Mouse (Mus musculus): ENCODE measurements at regions not wholly inside any gene's neighbourhood (a gene's known extent, or its start where the extent isn't known, plus 50 kb on each side); places are given as distances from the start of the nearest gene placed in this dataset.

DNA sequence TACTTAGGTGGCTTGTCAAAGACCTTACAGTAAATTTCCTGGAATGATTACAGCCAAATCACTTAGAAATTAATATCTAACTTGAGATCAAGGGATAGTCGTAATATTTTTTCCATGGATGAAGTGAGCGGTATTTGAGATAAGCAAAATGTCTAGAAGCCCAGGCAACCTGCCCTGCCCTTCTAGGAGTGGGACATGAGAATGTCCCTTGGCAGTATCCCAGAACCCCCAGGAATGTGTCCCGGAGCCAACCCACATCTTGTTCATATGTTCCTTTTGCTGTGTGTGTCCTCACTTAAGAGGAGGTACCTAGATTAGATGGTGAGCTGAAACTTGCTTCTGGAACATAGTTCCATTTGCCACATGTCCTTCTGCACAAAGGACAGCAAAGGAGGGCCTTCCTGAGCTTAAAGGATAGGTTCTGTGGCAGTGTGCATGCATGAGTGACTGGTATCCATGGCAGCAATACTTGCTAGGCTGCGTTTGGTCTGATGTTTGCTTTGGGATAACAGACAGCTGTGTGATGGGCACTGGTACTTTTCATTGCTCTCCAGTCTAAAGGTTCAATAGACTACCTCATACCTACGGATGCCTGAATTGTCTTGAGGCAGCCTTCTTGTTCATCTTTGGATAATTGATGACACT is 231.0 kb upstream of the Krr1 start:
- DNase-seq (ENCODE audit: low spot score in 2 of 2) = no peak

DNA sequence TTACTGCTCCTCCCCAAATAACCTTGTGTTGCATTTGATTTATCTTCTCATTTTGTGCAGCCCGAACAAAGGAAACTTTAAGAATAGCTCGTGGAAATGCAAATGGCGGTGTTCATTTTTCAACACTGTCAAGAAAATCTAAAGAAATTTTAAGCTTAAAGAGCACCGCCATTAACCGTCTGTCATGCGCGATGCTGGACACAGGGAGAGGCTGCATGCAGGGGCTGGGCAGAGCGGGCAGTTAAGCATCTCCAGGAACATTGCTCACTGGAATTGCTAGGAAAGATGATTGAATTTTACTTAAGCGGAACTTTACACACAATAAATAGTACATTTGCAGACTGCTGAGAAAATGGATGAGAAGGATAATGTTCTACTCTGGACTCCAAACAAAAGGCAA is 229.2 kb upstream of the Krr1 start:
- no peak for DNase-seq (ENCODE audit: low spot score in 2 of 2)

DNA sequence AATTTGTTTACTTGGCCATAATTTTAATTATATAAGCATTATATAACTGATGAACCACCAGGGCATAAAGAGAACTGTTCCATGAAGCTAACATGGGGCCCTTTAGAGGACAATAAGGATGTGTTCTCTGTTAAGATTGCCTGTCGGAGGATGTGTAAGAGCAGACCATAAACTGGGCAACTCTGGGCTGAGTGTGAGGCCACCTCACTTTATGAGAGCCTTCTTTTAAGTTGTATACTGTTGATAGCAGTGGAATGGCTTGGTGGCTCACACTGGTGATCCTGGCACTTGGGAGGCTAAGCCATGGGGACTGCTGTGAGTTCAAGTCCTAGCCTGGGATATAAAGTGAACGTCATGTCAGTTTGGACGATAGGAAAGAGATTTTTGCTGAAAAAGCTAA is 227.3 kb upstream of the Krr1 start:
- DNase-seq (ENCODE audit: low spot score in 2 of 2) = no peak

DNA sequence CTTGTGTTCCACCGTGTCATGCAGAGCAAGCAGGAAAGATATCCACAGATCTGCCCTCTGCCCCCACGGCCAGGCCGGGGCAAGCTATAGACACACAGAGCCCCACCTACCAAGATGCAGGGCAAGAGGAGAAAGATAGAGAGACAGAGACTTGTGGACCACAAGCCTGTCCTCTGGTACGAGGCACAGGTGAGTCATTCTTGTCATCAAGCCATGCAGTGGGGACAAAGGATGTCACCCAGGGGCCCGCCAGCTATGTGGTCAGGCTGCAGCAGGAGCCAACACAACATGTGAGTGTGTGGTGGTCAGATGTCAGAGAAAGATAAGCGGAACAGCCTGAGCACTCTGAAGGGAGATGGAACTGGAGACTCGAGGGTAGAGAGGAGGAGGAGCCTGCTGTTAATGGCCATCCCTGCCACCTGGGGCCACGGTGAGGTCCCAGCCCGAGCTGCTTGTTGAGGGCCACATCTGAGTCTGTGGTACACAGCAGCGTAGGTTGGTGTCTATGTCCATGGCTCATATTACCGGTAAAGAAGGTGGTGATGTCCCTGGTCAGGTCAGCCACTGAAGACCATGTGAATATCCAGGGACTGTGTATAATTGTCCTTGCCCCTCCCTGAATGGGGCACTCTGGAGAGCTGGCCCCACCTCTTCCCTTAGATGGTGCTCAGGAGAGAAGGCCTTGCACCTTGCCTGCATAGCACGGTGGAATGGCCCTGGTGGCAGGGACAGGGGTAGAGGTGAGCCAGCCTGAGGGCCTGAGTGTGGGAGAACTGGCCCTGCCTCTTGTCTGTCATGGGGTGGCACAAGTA is 226.2 kb upstream of the Krr1 start:
- DNase-seq (ENCODE audit: low spot score in 2 of 2) = no peak

DNA sequence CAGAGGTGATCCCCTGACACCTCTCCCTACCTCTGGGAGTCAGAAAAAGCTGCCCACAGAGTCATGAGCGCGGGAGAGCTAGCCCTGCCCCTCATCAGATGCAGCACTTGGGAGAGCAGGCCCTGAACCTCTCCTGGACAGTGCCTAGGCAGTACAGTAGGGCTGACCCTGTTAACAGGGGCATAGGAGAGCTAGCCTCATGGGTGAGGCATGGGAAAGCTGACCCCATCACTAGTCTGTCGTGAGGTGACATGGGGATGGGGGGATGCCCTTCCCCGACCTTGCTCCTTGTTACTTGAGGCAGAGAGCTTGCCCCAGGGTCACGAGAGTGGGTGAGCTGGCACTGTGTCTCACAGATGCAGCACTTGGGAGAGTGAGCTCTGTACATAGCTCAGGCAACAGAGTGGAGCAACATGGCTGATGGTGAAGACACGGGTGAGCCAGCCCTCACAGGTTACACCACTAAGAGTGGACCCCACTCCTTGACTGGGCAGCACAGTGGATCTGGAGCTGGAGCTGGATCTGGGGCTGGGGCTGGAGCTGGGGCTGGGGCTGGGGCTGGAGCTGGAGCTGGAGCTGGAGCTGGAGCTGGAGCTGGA is 225.5 kb upstream of the Krr1 start:
- DNase-seq (ENCODE audit: low spot score in 2 of 2) = no peak

DNA sequence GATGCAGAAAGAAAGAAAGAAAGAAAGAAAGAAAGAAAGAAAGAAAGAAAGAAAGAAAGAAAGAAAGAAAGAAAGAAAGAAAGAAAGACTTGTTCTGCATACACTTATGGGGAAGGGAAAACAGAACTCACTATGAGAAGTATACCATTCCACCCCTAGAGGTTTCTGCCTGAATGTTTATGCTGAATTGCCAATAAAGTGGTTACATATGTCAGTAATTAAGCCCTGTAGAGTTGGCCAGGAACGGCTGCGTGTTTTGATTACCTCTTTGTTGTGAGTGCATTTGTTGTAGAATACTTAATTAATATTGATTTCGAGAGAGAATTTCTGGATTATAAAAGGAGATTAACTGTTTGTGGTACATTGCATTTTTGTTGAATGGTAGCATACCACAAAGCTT is 224.0 kb upstream of the Krr1 start:
- DNase-seq (ENCODE audit: low spot score in 2 of 2) = no peak

DNA sequence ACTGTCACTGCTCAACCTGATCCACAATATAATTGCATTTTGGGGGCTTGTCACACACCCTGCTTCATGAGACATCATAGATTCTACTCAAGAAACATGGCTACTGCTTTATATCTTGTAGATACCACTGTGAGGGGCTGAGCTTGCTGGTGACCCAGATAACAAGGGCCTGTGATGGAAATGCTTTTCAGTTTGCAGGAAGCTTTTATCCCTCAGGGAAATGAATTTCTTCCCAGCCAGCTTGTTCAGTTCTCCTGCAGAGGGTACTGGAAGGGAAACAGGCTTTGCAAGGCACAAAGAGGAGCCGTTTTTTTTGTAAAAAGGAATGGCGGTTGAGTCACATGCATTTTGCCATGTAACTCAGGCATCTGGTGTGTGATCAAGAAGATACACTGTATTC is 218.8 kb upstream of the Krr1 start:
- no peak for DNase-seq (ENCODE audit: low spot score in 2 of 2)

DNA sequence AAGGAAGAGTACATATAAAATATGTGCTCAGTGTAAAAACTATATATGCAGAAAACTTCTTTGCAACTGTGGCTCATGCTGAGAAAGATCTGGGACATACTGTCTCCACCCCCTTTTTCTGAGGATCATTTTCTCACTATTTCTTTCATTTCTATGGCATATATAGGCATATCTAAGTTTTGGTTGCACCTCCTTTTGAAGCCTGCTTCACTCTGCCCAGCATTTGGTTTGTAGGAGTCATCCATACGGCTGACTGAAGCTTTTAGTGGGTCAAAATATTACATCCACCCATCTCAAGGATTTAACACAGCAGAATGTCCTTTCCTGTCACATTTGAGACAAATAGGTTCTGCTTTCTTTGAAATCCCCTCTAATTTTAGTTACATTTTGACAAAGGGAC is 216.5 kb upstream of the Krr1 start:
- DNase-seq (ENCODE audit: low spot score in 2 of 2) = no peak

DNA sequence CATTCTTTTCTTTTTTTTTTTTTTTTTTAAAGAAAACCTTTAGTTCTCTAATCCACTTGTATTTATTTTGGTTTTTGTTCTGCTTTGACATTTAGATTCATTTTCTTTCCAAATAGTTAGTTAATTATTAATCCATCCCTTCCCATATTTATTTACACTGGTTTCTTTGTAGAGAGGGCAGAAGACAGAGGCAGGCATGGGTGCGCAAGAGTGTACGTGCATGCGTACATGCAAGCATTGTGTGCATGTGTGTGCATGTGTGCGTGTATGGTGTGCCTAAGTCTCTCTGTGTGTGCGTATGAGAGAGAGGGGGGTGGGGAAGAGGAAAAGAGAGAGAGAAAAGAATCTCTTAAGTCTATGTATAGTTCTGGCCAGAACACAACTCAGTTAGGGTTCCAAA is 215.9 kb upstream of the Krr1 start:
- no peak for DNase-seq (ENCODE audit: low spot score in 2 of 2)

DNA sequence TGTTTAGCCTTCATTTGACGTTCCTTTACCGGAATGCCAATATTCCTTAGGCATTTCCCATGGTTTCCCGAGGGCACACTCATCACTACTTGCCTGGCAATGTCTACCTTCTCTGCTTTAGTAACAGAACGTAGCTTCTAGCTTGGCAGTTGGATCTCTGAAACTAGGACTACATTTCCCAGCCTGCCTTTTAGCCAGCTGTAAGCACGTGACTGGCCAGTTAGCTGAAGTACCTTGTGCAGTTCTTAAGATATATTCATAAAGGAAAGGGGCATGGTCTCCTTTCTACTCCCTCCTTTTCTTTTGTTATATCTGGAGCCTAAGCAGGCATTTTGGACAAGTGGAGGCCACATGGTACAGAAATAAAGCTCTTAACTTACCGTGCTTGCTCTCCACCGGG is 214.8 kb upstream of the Krr1 start:
- DNase-seq (ENCODE audit: low spot score in 2 of 2) = no peak

DNA sequence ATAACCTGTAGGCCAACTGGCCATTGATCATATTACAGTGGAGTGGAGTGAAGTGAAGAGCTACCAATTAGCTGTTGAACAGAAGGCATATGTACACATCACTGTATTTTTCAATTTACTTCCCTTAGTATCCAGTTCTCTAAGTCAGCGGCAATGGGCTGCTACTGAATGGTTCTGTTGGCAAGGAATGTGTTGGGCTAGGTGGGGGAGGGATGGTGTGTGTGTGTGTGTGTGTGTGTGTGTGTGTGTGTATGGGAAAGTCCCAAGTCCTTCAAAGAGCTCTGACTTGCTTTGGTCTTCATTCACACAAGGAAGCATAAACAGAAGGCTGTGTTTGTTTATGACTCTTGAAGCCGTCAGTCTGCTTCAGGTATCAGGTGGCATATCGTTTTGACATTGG is 213.0 kb upstream of the Krr1 start:
- no peak for DNase-seq (ENCODE audit: low spot score in 2 of 2)

DNA sequence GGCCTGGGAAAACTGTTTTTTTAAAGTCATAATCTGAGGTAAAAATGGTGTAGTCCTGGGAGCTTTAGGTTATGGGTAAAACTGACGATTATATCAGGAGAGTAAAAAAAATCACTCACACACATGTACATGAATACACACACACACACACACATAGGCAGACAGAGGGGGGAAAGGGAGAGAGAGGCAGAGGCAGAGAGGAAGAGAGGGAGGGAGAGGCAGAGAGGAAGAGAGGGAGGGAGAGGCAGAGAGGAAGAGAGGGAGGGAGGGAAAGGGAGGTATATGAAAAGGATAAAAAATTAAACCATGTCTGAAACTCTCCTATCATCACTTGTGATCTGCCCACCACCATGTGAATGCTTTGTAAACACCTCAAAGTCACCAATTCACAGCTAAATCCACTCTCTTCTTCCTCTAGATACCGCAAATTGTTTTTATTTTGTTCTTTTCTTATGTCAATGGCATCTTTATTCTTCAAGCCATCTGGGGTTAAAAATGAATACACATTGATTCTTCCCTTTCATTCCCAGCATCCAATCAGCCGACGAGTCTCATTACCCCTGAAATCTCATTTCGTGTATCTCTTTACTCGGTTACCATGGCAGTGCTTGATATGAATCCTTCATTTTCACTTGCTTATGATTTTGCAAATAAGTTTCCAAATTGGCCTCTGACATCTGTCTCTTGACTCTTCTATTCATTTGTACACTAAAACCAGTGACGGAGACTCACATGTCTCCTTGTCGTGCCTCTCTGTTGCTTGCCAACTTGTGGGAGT is 209.5 kb upstream of the Krr1 start:
- no peak for DNase-seq (ENCODE audit: low spot score in 2 of 2)

DNA sequence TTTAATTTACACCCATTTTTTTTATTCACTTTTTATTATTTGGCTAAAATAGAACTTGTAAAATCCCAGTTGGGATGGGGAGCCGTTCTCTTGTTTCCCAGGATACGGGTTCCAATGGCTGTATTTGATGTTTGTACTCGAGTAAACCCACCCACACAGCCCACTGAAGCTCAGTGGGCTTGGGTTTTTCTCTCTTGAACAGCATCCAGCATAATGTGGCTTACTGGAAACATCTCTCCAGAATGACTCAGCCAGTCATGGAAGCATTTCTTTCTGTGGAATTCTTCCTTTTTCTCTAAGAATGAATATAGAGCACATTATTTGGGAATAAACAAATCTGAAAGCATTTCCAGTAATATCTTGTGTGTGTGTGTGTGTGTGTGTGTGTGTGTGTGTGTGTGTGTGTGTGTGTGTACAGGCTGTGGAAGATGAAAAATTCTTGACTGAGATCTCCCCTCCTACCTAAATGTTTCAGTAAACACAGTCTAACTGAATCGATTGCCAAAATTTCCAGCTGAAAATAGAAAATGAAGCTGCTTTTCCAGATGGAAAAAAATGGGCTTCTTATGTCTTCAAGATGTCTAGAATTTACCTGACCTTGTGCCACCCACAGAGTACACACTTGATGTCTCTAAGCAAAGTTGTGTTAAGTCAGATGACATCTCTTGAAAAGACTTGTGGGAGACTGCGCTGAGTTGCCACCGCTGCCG is 205.3 kb upstream of the Krr1 start:
- DNase-seq (ENCODE audit: low spot score in 2 of 2) = no peak

DNA sequence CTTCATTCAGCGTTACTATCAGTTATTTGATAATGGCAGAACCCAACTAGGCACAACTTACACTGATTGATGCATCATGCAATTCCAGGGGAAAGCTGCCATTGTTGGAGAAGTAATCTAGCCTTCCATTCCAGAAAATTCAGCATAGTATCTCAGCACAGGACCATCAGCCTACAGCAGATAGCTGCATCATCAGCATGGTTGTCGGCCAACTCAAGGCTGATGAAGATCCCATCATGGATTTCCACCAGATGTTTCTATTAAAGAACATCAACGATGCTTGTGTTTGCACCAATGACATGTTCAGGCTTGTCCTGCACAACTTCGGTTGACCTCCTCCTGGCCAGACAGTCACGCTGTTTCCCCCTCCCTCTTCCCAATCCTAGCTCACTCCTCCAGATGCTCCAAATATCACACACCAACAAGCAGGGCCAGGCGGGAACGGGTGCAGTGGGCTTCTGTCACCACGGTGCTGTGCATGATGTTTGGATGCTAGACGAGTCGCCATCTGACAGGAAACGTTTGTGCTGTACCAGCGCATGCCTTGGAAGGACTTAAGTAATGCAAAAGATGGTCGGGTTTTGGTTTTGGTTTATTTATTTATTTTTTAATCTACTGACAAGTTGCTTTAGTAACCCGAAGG is 204.5 kb upstream of the Krr1 start:
- no peak for DNase-seq (ENCODE audit: low spot score in 2 of 2)

DNA sequence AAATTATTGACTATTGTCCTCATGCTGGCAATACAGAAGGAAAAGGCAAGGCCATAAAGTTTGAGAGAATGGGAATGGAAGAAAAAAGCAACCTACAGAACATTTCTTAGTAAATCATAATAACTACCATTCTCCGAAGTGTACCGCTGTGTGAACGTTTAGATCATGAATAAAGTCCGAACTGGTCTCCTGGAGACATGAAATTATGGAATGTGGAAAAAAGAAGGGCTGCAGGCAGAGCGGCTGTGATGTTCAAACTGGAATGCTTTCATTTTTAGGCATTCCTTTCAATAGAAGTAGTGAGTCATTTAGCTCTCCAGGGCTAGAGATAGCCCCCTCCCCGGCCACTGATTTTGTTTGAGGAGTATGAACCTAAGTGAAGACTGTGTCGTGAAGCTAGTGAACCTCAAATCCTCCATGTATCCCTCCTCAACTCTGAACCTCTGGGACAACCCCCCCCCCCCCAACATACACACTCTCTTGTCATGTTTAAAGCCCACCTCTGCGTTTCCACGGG is 202.9 kb upstream of the Krr1 start:
- no peak for DNase-seq (ENCODE audit: low spot score in 2 of 2)

DNA sequence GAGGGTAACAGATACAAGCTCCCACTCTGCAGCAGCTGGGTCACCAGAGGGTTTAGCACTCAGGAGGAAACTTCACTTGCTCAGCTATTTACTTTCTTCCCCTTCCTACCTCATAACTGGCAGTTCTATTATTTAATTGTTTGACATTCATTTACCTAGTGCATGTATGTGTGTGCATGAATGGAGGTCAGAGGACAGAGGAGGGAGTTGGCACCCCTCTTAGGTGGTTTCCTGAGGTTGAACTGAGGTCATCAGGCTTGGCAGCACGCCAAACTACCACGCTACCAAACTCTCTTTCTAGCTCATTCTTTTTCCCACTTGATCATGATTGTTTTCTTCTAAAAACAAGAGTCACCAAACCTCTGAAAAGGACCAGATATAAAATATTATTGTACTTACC is 202.4 kb upstream of the Krr1 start:
- DNase-seq (ENCODE audit: low spot score in 2 of 2) = no peak

DNA sequence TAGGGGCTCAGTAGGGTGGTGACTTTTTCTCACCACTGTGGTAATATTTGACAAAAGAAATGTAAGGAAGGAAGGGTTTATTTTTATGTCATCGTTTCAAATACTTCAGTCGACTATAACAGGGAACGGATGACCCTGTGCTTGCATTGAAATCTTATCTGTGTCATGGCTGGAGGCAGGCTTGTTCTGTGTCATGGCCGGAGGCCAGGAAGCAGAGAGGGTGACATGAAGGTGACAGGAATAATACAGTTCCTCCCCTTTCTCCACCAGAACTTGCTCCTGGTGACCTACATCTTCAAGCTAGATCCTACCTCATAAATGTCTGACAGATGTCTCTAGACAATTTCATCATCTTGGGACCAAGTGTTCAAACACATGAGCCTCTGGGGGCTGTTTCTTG is 201.5 kb upstream of the Krr1 start:
- no peak for DNase-seq (ENCODE audit: low spot score in 2 of 2)

DNA sequence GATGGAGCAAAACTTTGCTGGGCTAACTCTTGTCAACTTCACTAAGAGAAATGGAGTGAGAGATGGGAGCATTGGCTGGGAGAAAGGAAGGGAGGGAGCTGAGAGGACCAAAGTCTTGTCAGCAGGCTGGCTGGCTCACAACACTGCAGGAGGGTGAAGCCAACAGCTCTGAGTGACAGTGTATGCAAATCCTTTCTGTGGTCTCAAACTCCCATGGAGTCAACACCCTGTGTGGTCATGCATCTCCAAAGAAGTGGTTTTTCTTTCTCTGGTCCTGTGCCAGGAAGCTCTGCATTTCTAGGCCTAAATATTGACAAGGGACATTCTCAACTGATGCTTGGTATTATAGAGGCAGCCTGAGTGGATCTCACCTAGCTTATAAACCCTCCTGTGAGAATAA is 194.9 kb upstream of the Krr1 start:
- no peak for DNase-seq (ENCODE audit: low spot score in 2 of 2)

DNA sequence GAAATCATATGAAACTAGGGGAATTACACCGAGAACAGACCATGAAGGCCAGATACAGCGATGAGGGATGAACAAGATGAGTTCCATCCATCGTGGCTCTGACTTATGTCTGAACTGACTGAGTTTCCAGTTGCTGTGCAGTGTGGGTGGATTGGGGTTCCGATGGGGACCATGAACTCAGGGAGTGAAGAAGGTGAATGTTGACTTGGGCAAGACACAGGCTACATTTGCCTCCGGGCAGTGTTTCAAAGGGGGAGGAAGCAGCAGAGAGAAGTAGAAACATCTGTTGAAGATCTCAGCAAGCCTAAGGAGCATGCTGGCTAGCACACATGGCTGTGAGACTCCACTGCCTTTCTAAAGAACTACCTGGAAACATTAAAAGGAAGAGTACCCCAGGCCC is 194.4 kb upstream of the Krr1 start:
- no peak for DNase-seq (ENCODE audit: low spot score in 2 of 2)

DNA sequence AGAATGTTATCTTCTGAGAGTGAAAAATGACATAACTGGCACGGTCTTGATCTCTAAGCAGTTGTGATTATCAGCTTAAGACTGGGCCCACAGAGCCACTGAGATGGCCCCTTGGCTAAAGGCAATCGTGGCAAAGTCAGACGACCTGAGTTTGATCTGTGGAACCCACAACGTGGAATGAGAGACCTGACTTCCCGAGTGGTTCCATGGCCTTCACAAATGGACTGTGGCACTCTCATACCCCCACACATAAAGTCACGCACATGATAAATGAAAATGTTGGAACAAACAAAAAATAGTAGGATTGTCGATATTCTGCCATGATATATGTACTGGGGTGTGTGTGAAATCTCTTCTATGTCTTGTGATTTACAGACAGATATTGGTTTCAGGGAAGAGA is 192.5 kb upstream of the Krr1 start:
- no peak for DNase-seq (ENCODE audit: low spot score in 2 of 2)

DNA sequence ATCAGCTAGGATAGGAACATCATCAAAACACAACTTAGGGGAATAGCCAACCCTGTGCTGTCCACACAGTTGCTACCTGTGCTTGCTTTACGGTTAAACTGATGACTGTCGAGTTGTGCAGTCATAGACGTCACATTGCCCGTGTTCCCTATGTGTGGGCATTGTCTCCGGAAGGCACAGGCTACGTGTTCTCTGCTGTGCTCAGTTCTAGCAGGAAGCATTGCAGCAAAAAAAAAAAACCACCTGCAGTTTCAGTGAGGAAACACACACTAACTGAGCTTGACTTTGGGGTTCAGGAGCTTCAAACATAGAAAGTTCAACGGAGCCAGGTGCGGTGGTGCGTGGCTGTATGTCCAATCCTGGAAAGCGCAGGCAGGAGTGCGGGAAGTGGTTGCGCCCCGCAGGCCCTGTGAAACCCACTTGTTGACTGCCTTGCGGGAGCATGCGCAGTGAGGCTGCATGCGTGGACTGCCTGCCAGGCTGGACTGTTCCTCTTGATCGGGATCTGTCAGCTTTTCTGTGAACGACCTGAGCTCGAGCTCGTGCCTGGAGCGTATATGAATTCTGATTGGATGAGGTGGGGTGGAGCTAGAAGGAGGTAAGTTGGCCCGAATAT is 190.2 kb upstream of the Krr1 start:
- DNase-seq (ENCODE audit: low spot score in 2 of 2) = peak; percentile 23 to 28
